Mouse (Mus musculus): ENCODE data around the gene Gm20388.

Gene Gm20388

DNA sequence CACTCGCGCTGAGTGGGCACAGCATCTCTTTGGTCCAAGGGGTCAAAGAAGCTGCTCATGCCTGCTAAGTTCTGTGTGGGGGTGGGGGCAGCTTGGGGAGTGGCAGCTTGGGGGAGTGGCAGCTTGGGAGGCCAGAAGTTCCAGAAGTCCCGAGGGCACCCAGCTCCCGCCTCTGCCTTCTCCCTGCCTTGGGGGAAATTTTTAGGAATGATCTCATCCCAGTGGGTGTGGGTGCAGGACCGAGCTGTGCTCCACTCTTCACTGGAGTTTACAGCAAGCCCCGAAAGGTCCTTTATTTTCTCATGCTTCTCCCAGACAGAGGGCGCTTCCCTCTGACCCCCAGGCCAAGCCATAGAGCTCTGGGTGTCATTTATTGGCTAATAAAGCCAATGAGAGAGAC lies 2126.6 kb downstream of the Gm20388 start:
- DNase-seq, result no peak

GRCm38 (mm10) chr8:122038076-122038475 lies 2127.4 kb downstream of the Gm20388 start:
- DNase-seq, result no peak

DNA sequence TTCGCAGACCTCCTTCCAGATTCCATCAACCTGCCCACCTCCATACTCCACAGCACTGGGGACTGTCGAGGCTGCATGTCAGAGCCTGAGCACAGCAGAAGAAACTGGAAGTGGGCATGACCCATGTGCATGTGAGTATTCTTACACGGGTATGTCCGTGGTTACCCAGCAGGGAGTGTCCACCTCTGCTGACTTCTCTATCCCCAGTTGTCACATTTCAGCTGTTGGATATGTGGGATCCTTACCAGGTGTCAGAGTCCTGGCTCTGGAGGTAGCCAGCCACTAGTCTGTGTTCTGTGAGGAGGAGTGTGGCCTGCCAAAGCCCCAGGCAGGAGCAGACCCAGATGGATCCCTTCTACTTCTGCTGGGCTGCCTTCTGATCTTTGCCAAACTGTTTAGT lies 2128.8 kb downstream of the Gm20388 start:
- no peak for DNase-seq

DNA sequence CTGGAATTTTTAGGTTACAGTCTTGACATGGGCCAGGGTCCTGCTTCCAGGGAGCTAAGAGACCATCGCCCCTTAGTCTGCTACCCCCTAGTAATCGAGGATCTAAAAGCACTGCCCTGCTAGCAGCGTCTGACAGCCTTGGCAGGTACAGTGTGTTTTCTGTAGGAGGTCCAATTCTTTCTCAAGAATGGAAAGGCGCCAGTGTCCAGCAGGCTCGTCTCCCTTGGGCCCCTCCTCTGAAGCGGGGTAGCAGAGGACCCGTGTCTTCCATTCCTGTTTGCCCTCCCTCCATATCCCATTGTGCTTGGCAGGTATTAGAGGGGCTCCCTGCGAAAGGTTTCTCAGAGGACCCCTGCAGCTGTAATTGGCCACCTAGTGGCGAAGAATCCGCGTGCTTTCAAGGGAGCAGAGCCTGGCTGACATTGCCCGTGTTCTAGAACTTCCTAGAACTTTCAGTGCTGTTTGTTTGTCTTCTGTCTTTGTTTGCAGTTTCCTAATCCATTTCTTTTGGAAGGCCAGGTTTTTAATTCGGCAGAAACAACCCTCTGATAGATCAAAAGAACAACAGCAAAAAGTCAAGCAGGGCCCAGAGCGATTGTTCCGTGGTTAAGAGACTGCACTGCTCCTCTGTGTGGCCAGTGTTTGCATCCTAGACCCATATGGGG lies 2136.7 kb downstream of the Gm20388 start:
- DNase-seq, result no peak

DNA sequence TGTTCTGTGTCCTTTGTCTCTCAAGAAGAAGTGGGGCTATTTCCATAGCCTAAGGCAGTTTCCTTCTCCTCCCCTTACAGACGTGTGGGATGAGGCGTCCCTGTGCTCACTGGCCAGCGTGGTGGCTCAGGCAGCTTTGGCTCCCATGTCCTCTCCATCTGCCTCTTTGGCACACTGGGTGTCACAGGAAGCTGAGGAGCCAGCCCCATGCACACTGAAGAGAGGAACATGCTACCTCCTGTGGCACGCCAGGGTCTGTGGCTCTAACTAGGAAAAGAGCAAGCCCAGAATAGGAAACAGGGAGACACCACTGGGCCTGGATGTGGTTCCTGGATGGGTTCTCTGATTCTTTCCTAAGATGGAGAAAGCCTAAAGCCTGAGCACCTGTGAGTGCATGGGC lies 2138.6 kb downstream of the Gm20388 start:
- DNase-seq, result no peak

DNA sequence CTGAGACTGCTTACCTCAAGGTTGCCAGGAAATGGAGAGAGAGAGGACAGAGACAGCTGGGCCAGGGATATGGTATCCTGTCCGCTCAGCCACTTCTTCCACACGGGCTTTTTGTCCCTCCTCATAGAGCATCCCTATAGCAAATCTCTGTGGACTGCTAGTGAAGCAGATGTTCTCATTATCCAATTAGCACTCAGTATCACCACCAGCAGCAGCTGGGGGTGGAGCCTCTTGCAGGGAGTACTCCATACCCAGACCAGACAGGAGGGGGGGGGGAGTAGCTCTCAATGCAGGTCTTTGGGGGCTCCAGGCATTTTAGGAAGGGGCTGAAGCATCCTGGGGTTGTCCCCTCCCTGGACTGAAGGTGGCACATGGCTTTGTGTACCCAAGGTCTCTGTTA lies 2139.3 kb downstream of the Gm20388 start:
- DNase-seq, result no peak

DNA sequence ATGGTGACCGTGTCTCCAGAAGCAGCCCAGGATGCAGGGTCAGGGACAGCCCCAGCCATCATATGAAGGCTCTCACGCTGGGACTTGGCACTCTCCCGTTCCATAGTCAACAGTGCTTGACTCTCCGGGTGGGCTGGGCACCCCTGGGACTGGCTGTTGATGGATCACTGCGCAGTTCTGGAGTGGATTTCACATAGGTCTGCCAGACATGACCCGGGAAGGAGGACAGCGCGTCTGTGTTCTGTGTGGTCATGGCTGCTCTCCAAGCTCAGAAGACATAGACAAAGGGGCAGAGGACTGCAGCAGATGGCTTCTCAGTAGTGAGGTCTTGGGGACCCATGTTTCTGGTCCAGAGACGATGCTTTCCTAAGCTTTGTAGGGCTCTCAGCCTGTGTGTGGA lies 2140.0 kb downstream of the Gm20388 start:
- DNase-seq, result no peak

DNA sequence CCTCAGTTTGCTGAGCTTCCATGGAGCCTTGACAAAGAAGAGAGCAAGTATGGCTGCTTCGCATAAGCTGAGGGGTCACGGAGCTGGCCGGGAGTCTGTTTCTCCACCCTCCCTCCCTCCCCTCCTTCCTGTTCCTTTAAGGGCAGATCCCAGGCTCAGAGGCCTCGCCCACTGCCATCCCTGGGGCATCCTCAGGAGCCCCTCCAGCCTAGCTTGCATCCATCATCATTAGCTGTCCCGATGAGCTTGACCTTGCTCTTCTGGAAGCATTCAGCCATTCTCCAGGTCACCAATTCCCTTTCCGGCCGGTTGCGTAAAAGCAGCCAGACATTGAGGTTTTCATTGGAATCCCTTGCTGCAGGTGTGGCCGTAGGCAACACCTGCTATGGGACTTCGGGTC lies 2144.7 kb downstream of the Gm20388 start:
- no peak for DNase-seq

DNA sequence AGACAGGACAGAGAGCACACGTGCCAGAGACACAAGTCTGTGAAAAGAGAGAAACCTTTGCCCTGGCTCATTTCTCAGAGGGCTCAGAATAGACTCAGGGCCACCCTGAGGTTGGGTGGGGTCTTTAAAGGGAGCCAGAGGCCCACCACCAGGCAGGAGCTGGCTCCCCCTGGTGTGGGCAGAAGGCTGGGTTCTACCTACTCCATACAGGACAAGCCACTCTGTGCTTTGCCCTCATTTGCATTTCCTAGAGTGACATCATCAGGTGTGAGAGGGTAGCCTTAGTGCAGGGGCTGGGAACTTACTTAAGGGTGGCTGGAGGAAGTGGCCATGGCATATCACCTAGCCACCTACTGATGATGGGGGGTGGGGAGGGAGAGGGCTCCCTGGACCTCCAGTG lies 2145.5 kb downstream of the Gm20388 start:
- DNase-seq, result no peak

GRCm38 (mm10) chr8:122056882-122057281 lies 2146.2 kb downstream of the Gm20388 start:
- peak; percentile 21 to 27 for DNase-seq

DNA sequence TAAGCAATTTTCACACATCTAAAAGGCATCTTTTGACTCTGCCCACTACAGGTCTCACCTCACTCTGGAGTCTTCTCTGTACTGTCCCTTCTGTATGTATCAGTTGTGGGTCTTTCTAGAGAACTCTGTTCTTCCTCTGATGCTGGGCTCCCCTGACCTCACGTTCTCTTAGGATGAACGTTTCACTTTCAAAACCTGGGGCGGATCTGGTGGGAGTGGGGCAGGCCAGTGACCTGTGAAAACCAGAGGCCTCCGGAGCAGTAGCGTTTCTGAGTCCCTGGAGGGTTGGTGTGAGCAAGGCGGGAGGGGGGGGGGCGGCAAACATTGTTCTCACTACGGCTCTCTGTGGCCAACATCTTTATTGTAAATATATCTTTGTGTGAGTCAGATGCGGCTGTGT lies 2147.9 kb downstream of the Gm20388 start:
- DNase-seq, result no peak

DNA sequence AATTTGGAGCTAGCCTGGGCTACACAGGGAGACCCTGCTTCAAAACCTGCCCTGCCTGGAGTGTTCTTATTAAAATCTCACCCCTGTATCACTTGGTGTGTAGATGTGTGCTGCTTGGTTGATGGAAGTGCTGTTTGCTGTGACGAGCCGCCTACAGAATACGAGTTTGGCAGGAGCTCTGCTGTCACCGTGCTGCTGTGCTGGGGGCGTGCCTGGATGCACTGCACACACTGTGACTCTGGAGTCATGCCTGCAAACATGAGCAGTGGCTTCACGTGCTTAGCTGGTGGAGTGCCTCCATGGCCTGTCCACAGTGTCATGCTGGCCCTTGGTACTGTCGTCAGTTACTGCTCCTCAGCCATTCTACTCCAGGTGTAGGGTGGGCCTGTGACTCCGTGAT lies 2148.3 kb downstream of the Gm20388 start:
- no peak for DNase-seq

- no peak for DNase-seq
These were observed 2152.0 kb downstream of the Gm20388 start for GRCm38 (mm10) chr8:122062508-122063223.

- no peak for DNase-seq
These were observed 2153.7 kb downstream of the Gm20388 start for GRCm38 (mm10) chr8:122064353-122064752.

GRCm38 (mm10) chr8:122067783-122068505 lies 2157.3 kb downstream of the Gm20388 start:
- DNase-seq, result no peak

- DNase-seq, result no peak
These were observed 2158.0 kb downstream of the Gm20388 start for GRCm38 (mm10) chr8:122068609-122069008.

- no peak for DNase-seq
These were observed 2158.6 kb downstream of the Gm20388 start for GRCm38 (mm10) chr8:122069281-122069680.

GRCm38 (mm10) chr8:122071193-122071592 lies 2160.6 kb downstream of the Gm20388 start:
- peak; percentile 23 to 53 for DNase-seq

GRCm38 (mm10) chr8:122073964-122074363 lies 2163.3 kb downstream of the Gm20388 start:
- no peak for DNase-seq

GRCm38 (mm10) chr8:122074442-122074841 lies 2163.8 kb downstream of the Gm20388 start:
- no peak for DNase-seq

GRCm38 (mm10) chr8:122074977-122075376 lies 2164.3 kb downstream of the Gm20388 start:
- no peak for DNase-seq

DNA sequence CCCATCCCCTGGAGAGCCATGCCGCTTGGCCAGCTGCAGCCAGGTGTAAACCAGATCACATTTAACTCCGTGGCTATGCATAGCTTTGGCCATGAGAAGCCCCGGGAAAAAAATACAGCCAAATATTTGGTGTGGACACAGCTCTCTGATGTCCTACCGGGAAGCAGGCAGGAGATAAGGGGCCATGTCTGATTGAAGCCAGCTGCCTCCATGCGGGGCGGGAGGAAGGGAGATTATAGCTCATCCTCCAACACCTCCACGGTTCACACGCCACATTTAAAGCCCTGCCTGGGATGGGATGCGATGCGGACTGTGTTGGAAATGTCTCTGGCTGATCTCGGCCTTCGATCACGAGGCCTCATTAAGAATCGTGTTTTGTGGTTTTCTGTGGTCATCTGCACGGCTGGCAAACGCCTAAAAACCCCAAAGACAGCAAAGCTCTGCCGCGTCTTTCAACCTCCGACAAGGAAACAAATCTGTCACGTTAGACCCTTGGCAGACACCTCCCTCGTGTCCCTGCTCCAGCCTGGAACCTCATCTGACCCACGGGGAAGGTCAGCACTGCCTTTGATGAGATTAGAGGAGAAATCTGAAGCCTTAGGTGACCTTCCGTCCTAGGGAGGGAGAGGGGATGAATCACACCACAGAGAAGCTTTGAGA lies 2165.7 kb downstream of the Gm20388 start:
- DNase-seq, result no peak

DNA sequence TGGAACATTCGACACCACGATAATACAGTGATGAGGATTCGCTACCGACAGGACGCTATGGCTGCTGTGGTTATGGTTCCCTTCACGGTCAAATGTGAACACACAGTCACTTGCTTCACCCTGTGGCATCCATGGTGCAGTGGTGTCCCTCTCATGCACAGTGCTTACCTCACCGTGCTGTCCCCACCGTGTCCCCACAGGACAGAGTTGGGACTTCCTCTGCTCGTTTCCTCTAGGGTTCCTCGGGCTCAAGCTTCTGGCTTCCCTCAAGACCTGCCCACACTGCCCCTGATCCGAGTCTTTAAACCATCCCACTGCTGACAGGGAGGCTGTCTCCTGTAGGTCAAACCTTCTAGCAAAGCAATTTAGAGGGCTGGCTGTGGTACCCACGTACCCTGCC lies 2167.7 kb downstream of the Gm20388 start:
- no peak for DNase-seq

Measured in kidney, adult 8-10 months (tissue).